Mouse (Mus musculus) brown adipose tissue, adult 24 weeks (tissue): ENCODE measurements around the gene Rbm33. TPM values are rescaled to one million over a fixed set of nuclear protein-coding genes. Genes with fewer than 3 reads are reported as not detected.

Experiments
- H3K27ac ChIP-seq: fragments of 200-500 bp; replicated peaks from 2 replicates; pipeline ENCODE4 v1.5.1; 2012; ENCODE audit warnings: low read depth, mild to moderate bottlenecking, low read length
- H3K4me1 ChIP-seq: fragments of 200-500 bp; 2 replicates; pipeline ENCODE4 v1.6.1; 2012; ENCODE audit warnings: low read length, mixed read lengths; ENCODE audit not compliant: control insufficient read depth, insufficient read depth, insufficient read length
- H3K4me3 ChIP-seq: fragments of 200-500 bp; 2 replicates; pipeline ENCODE4 v1.5.1; 2012; ENCODE audit warnings: low read depth, mild to moderate bottlenecking, low read length, moderate library complexity; ENCODE audit not compliant: insufficient read depth
- polyA plus RNA-seq: library from polyadenylated mRNA; stranded (reverse); fragments of >200 nt; gene quantifications from 2 replicates; pipeline ENCODE4 v1.2.4, GENCODE M21; 2012; ENCODE audit not compliant: missing spikeins, insufficient read depth, insufficient read length

Gene Rbm33
- 12.0 and 13.9 TPM in 2 replicates for polyA plus RNA-seq

- Histone ChIP-seq H3K4me1 (peaks cover 7% of the 10 kb centered on the region), H3K4me3 (peak within 1 kb of the TSS; percentile 76), H3K27ac (peak within 1 kb of the TSS; percentile 95)
Measured at GRCm38 (mm10) chr5:28316722-28317245, at the start of gene Rbm33. Rbm33 (plus strand) TSS chr5:28317121.

- H3K4me3 ChIP-seq, result no peak overlapping the region
- H3K4me1 ChIP-seq, result no peaks in the 10 kb centered on the region
- H3K27ac ChIP-seq, result no peak overlapping the region
Measured at GRCm38 (mm10) chr5:28267576-28267975, 49.3 kb upstream of the Rbm33 start.

GRCm38 (mm10) chr5:28269469-28269991, 47.4 kb upstream of the Rbm33 start:
- H3K27ac ChIP-seq, result no peak overlapping the region
- H3K4me1 ChIP-seq, result no peaks in the 10 kb centered on the region
- no peak overlapping the region for H3K4me3 ChIP-seq

GRCm38 (mm10) chr5:28272836-28273235, 44.1 kb upstream of the Rbm33 start:
- H3K4me3 ChIP-seq, result no peak overlapping the region
- no peak overlapping the region for H3K27ac ChIP-seq
- no peaks in the 10 kb centered on the region for H3K4me1 ChIP-seq

- Histone ChIP-seq H3K4me3 (no peak overlapping the region), H3K4me1 (no peaks in the 10 kb centered on the region), H3K27ac (no peak overlapping the region)
Measured at GRCm38 (mm10) chr5:28277279-28277678, 39.6 kb upstream of the Rbm33 start.

- H3K4me1 ChIP-seq, result no peaks in the 10 kb centered on the region
- no peak overlapping the region for H3K27ac ChIP-seq
- H3K4me3 ChIP-seq, result no peak overlapping the region
Measured at GRCm38 (mm10) chr5:28289111-28289510, 27.8 kb upstream of the Rbm33 start.

GRCm38 (mm10) chr5:28290630-28291029, 26.3 kb upstream of the Rbm33 start:
- Histone ChIP-seq H3K4me3 (no peak overlapping the region), H3K27ac (no peak overlapping the region), H3K4me1 (no peaks in the 10 kb centered on the region)

GRCm38 (mm10) chr5:28291118-28291850, 25.6 kb upstream of the Rbm33 start:
- no peaks in the 10 kb centered on the region for H3K4me1 ChIP-seq
- H3K4me3 ChIP-seq, result no peak overlapping the region
- no peak overlapping the region for H3K27ac ChIP-seq

- Histone ChIP-seq H3K27ac (no peak overlapping the region), H3K4me1 (no peaks in the 10 kb centered on the region), H3K4me3 (no peak overlapping the region)
Measured at GRCm38 (mm10) chr5:28292281-28292680, 24.6 kb upstream of the Rbm33 start.

GRCm38 (mm10) chr5:28293990-28294389, 22.9 kb upstream of the Rbm33 start:
- Histone ChIP-seq H3K4me3 (no peak overlapping the region), H3K27ac (no peak overlapping the region), H3K4me1 (no peaks in the 10 kb centered on the region)

- no peak overlapping the region for H3K27ac ChIP-seq
- no peaks in the 10 kb centered on the region for H3K4me1 ChIP-seq
- H3K4me3 ChIP-seq, result no peak overlapping the region
Measured at GRCm38 (mm10) chr5:28298161-28298560, 18.8 kb upstream of the Rbm33 start.

GRCm38 (mm10) chr5:28298693-28299092, 18.2 kb upstream of the Rbm33 start:
- Histone ChIP-seq H3K27ac (no peak overlapping the region), H3K4me3 (no peak overlapping the region), H3K4me1 (no peaks in the 10 kb centered on the region)

- no peak overlapping the region for H3K4me3 ChIP-seq
- no peaks in the 10 kb centered on the region for H3K4me1 ChIP-seq
- H3K27ac ChIP-seq, result no peak overlapping the region
Measured at GRCm38 (mm10) chr5:28299346-28299745, 17.6 kb upstream of the Rbm33 start.

GRCm38 (mm10) chr5:28302671-28303070, 14.2 kb upstream of the Rbm33 start:
- no peaks in the 10 kb centered on the region for H3K4me1 ChIP-seq
- H3K27ac ChIP-seq, result no peak overlapping the region
- no peak overlapping the region for H3K4me3 ChIP-seq

- Histone ChIP-seq H3K4me1 (no peaks in the 10 kb centered on the region), H3K27ac (no peak overlapping the region), H3K4me3 (no peak overlapping the region)
Measured at GRCm38 (mm10) chr5:28304551-28304950, 12.4 kb upstream of the Rbm33 start.

- H3K4me1 ChIP-seq, result peaks cover 4% of the 10 kb centered on the region
- no peak overlapping the region for H3K4me3 ChIP-seq
- no peak overlapping the region for H3K27ac ChIP-seq
Measured at GRCm38 (mm10) chr5:28315526-28315925, 1.4 kb upstream of the Rbm33 start.
